Mouse (Mus musculus): ENCODE data around the gene Ube2e2. TPM values are rescaled to one million over a fixed set of nuclear protein-coding genes. Genes with fewer than 3 reads are reported as not detected.
A peak's percentile ranks its signal among the peaks of the same experiment; 100 is the strongest.
"Not testable (repeated sequence)": the region's sequence is repeated elsewhere in the genome, so short reads cannot be mapped to it uniquely, and the experiment has no call there.

Gene Ube2e2
- total and polyA plus RNA-seq, 3 experiments, result not detected

DNA sequence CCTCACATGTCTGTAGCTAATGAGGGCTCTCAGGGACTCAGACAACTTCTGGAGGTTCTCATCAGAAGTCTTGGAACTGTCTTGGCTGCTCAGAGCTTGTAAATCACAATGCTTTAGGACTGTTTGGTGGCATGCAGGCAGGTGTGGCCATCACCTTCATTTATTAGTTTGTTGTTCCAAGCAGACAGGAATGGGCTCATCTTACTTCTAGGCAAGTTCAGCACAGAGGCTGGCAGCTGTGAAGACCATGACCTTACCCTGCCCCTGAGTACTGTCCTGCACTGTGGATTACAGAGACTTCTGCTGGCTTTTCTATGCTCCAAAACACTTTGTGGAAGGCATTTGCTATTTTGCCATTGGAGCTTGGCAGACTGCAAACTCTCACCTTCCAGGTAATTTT, 324.5 kb downstream of the Ube2e2 start:
- no peaks in the 10 kb centered on the region for H3K27me3 ChIP-seq (ENCODE audit: control insufficient read depth in 1 of 2, insufficient read depth in 2 of 2, low read length in 2 of 2)
- no peak overlapping the region for H3K4me3 ChIP-seq (ENCODE audit: control insufficient read depth in 1 of 2, insufficient read depth in 1 of 2, low read depth in 2 of 2, low read length in 2 of 2)
- H3K79me2 ChIP-seq (ENCODE audit: control insufficient read depth, insufficient read depth, low read length, poor library complexity), result no peaks in the 10 kb centered on the region
- no peak for DNase-seq (ENCODE audit: low read depth, low spot score)
- no peak overlapping the region for H3K9ac ChIP-seq (ENCODE audit: control insufficient read depth, low read depth, low read length, poor library complexity, severe bottlenecking)
- H3K9me3 ChIP-seq (replicated peaks; ENCODE audit: insufficient read depth, low read length), result no peaks in the 10 kb centered on the region
- H3K27ac ChIP-seq (ENCODE audit: control insufficient read depth, low read depth, low read length), result no peak overlapping the region
- no peaks in the 10 kb centered on the region for H3K4me1 ChIP-seq (ENCODE audit: control insufficient read depth in 1 of 2, insufficient read depth in 2 of 2, low read length in 2 of 2)
- H3K36me3 ChIP-seq (ENCODE audit: control insufficient read depth in 1 of 2, insufficient read depth in 2 of 2, low read length in 2 of 2), result no peaks in the 10 kb centered on the region
- no peak for TF ChIP-seq ZC3H11A (IDR thresholded peaks at IDR 0.05; ENCODE audit: low read depth, low read length)
- TF ChIP-seq BHLHE40 (IDR thresholded peaks at IDR 0.05; ENCODE audit: borderline replicate concordance, low read depth, low read length), result no peak
- no peak for TF ChIP-seq NELFE (IDR thresholded peaks at IDR 0.05; ENCODE audit: low read depth, low read length)
- TF ChIP-seq ELF1 (IDR thresholded peaks at IDR 0.05; ENCODE audit: low read depth, low read length), result no peak
- no peak for TF ChIP-seq RAD21 (IDR thresholded peaks at IDR 0.05; ENCODE audit: low read depth, low read length)
- no peak for TF ChIP-seq GATA1 (IDR thresholded peaks at IDR 0.05; ENCODE audit: low read depth, low read length)
- no peak for TF ChIP-seq SIN3A (IDR thresholded peaks at IDR 0.05; ENCODE audit: low read length)
- no peak for TF ChIP-seq UBTF (IDR thresholded peaks at IDR 0.05; ENCODE audit: borderline replicate concordance, insufficient read depth, low read depth, low read length)
- no peak for TF ChIP-seq JUND (IDR thresholded peaks at IDR 0.05; ENCODE audit: low read depth, low read length)
- TF ChIP-seq ETS1 (IDR thresholded peaks at IDR 0.05; ENCODE audit: low read depth, low read length), result no peak
- no peak for TF ChIP-seq POLR2AphosphoS2 (IDR thresholded peaks at IDR 0.05; ENCODE audit: low read length)
- TF ChIP-seq KAT2A (conservative IDR thresholded peaks at IDR 0.05; ENCODE audit: low read depth, low read length), result no peak
- TF ChIP-seq MAX (IDR thresholded peaks at IDR 0.05; ENCODE audit: low read length), result no peak
- no peak for TF ChIP-seq CHD2 (IDR thresholded peaks at IDR 0.05; ENCODE audit: low read length)
- no peak for TF ChIP-seq USF1 (IDR thresholded peaks at IDR 0.05; ENCODE audit: low read depth, low read length)

DNA sequence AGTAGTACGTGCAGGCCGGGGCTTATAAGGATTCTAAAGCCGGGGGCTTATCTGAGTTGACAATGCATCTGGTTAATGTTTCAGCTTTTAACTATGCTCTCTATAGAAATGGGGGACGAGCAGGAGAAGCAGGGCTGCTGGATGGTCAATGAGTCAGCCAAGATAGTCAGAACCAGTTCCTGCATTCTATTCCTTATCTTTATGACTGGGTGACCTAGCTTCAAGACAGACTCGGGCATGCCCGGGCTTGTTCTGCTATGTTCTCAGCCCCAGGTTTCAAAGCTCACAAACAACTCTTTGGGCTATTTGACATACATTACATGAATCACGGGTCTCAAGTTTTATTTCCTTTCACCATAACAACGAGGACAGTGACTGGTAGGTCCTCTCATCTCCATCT, 329.1 kb downstream of the Ube2e2 start:
- H3K4me3 ChIP-seq (ENCODE audit: control insufficient read depth in 1 of 2, insufficient read depth in 1 of 2, low read depth in 2 of 2, low read length in 2 of 2); H3K9me3 ChIP-seq (replicated peaks; ENCODE audit: insufficient read depth, low read length); H3K27me3 ChIP-seq (ENCODE audit: control insufficient read depth in 1 of 2, insufficient read depth in 2 of 2, low read length in 2 of 2); H3K79me2 ChIP-seq (ENCODE audit: control insufficient read depth, insufficient read depth, low read length, poor library complexity); H3K9ac ChIP-seq (ENCODE audit: control insufficient read depth, low read depth, low read length, poor library complexity, severe bottlenecking); H3K36me3 ChIP-seq (ENCODE audit: control insufficient read depth in 1 of 2, insufficient read depth in 2 of 2, low read length in 2 of 2); H3K4me1 ChIP-seq (ENCODE audit: control insufficient read depth in 1 of 2, insufficient read depth in 2 of 2, low read length in 2 of 2); H3K27ac ChIP-seq (ENCODE audit: control insufficient read depth, low read depth, low read length): not testable (repeated sequence)
- DNase-seq (ENCODE audit: low read depth, low spot score), result peak; percentile 4

DNA sequence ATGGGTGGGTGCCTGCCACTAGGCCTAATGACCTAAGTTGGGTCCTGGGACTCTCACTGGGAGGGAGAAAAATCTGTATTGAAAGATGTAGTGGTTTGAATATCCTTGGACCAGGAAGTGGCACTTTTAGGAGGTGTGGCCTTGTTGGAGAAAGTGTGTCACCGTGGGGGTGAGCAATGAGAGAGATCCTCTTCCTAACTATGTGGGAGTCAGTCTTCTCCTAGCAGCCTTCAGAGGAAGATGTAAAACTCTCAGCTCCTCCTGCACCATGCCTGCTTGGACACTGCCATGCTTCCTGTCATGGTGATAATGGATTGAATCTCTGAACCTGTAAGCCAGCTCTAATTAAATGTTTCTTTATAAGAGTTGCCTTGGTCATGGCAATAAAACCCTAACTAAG, 338.8 kb downstream of the Ube2e2 start:
- no peak for TF ChIP-seq ETS1 (IDR thresholded peaks at IDR 0.05; ENCODE audit: low read depth, low read length)
- TF ChIP-seq HCFC1 (IDR thresholded peaks at IDR 0.05; ENCODE audit: low read depth, low read length), result no peak
- no peak for TF ChIP-seq GATA1 (IDR thresholded peaks at IDR 0.05; ENCODE audit: low read depth, low read length)
- no peak for TF ChIP-seq KAT2A (conservative IDR thresholded peaks at IDR 0.05; ENCODE audit: low read depth, low read length)
- no peak for TF ChIP-seq MEF2A (IDR thresholded peaks at IDR 0.05; ENCODE audit: extremely low read depth, insufficient replicate concordance, low read depth, low read length, poor library complexity, severe bottlenecking)
- no peak for TF ChIP-seq ZKSCAN1 (IDR thresholded peaks at IDR 0.05; ENCODE audit: low read depth, low read length)
- no peak for TF ChIP-seq CHD1 (IDR thresholded peaks at IDR 0.05; ENCODE audit: low read depth, low read length)
- TF ChIP-seq CTCF (IDR thresholded peaks at IDR 0.05 in 2 of 3, conservative IDR thresholded peaks at IDR 0.05 in 1 of 3; ENCODE audit: control insufficient read depth in 1 of 3, insufficient read depth in 1 of 3, low read depth in 2 of 3, low read length in 3 of 3, poor library complexity in 1 of 3, severe bottlenecking in 1 of 3), result no peak
- no peak for TF ChIP-seq GABPA (IDR thresholded peaks at IDR 0.05; ENCODE audit: low read depth, low read length)
- no peak for TF ChIP-seq TAL1 (IDR thresholded peaks at IDR 0.05; ENCODE audit: low read length)
- TF ChIP-seq TCF12 (IDR thresholded peaks at IDR 0.05; ENCODE audit: low read depth, low read length), result no peak
- TF ChIP-seq MAFK (IDR thresholded peaks at IDR 0.05; ENCODE audit: borderline replicate concordance, low read depth, low read length), result no peak
- TF ChIP-seq E2F4 (IDR thresholded peaks at IDR 0.05; ENCODE audit: borderline replicate concordance, low read depth, low read length), result no peak
- no peak for TF ChIP-seq JUND (IDR thresholded peaks at IDR 0.05; ENCODE audit: low read depth, low read length)
- no peak for TF ChIP-seq USF2 (IDR thresholded peaks at IDR 0.05; ENCODE audit: borderline replicate concordance in 1 of 2, insufficient read depth in 1 of 2, low read depth in 1 of 2, low read length in 2 of 2)
- TF ChIP-seq MAX (IDR thresholded peaks at IDR 0.05; ENCODE audit: low read length), result no peak
- TF ChIP-seq ELF1 (IDR thresholded peaks at IDR 0.05; ENCODE audit: low read depth, low read length), result no peak
- no peak for TF ChIP-seq POLR2A (IDR thresholded peaks at IDR 0.05; ENCODE audit: control insufficient read depth in 1 of 2, insufficient read depth in 1 of 2, low read depth in 1 of 2, low read length in 2 of 2, poor library complexity in 1 of 2)
- H3K9me3 ChIP-seq (replicated peaks; ENCODE audit: insufficient read depth, low read length), result no peaks in the 10 kb centered on the region
- no peaks in the 10 kb centered on the region for H3K27me3 ChIP-seq (ENCODE audit: control insufficient read depth in 1 of 2, insufficient read depth in 2 of 2, low read length in 2 of 2)
- no peaks in the 10 kb centered on the region for H3K36me3 ChIP-seq (ENCODE audit: control insufficient read depth in 1 of 2, insufficient read depth in 2 of 2, low read length in 2 of 2)
- H3K27ac ChIP-seq (ENCODE audit: control insufficient read depth, low read depth, low read length), result no peak overlapping the region
- no peaks in the 10 kb centered on the region for H3K79me2 ChIP-seq (ENCODE audit: control insufficient read depth, insufficient read depth, low read length, poor library complexity)
- no peak for DNase-seq (ENCODE audit: low read depth, low spot score)
- H3K4me3 ChIP-seq (ENCODE audit: control insufficient read depth in 1 of 2, insufficient read depth in 1 of 2, low read depth in 2 of 2, low read length in 2 of 2), result no peak overlapping the region
- H3K9ac ChIP-seq (ENCODE audit: control insufficient read depth, low read depth, low read length, poor library complexity, severe bottlenecking), result no peak overlapping the region
- no peaks in the 10 kb centered on the region for H3K4me1 ChIP-seq (ENCODE audit: control insufficient read depth in 1 of 2, insufficient read depth in 2 of 2, low read length in 2 of 2)

All from MEL (cell line).